Mouse (Mus musculus) spleen, postnatal 14 days (tissue): ENCODE results near the gene Kbtbd3.

Source experiments
- DNase-seq, 2 experiments: peaks; one replicate each; pipeline ENCODE4 v3.0.0; 2021 to 2022; ENCODE audit warnings: low spot score in 2 of 2

Kbtbd3 gene

DNA sequence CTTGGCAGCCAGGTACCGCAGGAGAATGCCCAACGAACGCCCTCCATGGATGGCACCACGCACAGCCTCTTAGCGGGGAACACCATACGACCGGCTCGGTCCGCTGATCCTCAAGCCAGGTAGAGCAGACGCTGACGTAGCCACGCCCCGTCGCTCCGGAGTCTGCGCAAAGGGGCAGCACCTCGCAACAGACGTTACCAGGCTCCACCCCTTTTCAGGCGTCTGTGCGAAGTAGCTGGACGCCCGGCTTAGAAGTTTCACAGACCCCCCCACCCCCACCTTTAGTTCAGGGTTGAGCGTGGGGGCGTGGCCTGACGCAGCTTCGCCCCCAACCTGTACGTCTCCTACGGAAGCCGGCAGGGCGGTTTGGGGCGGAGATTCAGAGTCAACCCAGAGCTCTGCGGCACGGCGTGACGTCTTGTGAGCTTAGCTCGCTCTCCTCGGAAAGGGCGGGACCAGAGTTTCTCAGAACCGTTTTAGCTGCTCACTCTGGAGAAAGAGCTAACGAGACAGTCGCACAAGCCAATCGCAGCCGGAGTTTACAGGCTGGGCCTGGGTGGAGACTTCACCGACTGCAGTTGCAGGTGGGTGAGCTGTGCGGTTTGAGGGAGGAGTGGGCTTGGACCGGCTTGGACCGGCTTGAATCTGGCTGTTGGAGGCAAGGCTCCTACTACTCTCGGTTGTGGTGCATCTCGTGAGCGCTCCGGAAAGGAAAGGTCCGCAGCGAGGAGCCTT is at the start of gene Kbtbd3, which contains the start of gene Aasdhppt:
Kbtbd3 (plus strand) TSS at position 483 of the 735 bp plus-strand sequence.
Aasdhppt (minus strand) TSS at position 121 of the 735 bp plus-strand sequence.
- peak; percentile 92 to 95 for DNase-seq

GRCm38 (mm10) chr9:4259841-4260745 is 49.5 kb upstream of the Kbtbd3 start:
- no peak for DNase-seq

DNA sequence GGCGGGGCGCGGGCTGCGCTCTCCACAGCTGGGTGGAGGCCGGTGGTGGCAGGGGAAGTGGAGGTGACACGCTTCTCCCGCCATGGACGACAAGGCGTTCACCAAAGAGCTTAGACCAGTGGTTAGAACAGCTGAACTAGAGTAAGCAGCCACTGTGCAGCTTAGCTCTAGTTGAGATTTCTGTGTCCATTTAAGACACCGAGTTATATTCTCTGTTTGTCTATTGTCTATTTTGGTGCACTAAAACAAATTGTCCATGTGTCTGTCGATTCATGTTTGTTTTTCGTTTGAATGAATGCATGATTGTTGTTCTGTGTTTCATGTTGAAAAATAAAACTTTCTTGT is 48.9 kb upstream of the Kbtbd3 start:
- DNase-seq: no peak

DNA sequence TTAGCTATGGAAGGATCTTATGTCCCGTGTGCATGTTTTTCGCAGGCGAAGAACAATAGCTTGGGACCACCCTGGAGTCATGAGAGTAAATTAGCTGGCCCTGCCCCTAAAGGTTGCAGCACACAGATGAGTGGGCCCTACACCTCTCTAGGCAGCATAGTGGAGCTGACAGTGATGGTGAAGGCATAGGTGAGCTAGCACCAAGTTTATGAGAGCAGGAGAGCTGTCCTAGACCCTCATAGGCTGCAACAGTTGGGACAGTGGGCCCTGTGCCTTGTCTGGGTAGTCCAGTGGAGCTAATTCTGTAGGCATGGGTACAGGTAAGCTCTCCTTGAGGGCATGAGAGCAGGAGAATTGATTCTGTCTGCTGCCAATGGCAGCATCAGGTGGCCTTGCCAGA is 42.8 kb upstream of the Kbtbd3 start:
- no peak for DNase-seq

DNA sequence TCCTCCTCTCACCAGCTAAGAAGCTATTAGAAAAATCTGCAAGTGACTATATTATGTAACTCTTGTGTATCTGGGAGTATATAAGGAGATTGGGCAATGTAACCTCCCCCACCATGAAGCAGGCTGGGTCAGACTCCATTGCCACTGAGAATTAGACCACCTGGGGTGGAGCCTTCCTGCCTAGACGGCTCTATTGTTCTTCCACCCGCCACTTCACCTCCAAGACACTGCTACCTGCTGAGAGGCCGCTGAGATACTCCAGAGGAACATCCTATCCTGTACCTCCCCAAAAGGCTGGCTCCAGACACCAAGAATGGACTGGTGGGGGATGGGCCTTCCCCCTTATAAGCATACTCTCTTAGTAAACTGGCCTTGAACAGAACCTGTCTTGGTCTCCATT is 25.8 kb upstream of the Kbtbd3 start:
- DNase-seq: no peak

GRCm38 (mm10) chr9:4300466-4300865 is 9.2 kb upstream of the Kbtbd3 start:
- no peak for DNase-seq

- DNase-seq: no peak
Measured at GRCm38 (mm10) chr9:4304867-4305266, 4.8 kb upstream of the Kbtbd3 start.

DNA sequence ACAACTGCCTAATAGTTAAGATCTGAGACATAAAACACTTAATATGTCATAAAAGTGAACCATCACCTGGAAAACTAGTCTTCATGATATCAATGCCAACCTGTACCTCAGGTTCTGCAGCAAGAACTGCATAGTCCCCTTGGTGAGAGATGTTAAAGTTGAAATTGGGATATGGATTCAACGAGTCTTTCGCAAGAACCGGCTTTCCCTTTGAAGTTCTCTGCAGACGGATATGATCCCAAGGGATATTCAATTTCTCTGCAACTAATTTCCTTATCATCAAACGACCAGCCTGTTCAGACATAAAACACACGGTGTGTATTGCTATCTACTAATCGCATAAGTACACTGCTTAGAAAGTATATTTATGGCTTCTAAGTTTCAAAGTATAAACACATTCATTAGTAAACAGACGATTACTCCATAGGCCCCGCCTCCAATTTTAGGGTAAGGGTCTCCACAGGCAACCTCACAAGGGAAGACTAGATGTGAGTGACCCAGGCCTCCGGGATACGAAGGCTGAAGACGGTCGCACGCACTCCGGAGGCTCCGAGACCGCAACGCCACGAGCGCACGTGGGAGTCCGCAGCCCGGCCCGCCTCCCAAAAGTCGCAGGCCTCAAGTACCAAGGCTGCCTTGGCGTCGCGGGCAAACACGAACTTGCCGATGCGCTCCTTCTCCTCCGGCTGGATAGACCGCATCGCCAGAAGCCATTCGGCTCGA is 844 bp upstream of the Kbtbd3 start:
- DNase-seq: no peak

DNA sequence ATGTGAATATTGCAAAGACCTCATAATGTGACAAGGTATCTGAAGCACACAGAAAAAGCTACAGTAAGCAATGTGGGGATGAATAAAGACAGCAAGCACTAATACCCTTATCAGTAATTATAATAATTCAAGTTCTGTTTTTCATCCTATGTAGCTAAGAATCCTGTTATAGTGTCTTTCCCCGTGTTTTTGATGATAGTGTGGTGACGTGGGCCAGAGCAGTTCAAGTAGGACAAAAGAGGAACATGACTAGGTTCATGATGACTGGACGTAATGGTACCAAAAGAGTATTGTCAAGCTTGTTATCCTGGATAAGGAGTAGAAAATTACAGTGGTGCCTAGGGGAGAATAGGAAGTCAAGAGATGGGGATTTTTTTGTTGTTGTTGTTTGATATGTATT is 1.1 kb downstream of the Kbtbd3 start:
- no peak for DNase-seq

DNA sequence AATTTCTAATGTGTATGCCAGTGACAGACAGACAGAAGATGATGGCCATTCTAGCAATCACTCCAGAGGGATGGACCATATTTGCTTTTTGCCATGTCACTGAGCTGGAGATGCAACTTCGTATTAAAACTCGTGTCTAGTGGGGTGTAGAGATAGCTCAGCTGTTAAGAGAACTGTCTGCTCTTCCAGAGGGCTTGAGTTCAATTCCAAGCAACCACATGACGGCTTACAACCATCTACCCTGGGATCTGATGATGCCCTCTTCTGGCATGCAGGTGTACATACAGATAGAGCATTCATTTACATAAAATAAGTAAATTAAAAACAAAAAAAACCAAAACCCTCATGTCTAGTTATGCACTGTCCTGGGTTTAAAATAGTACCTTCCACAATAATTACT is 1.5 kb downstream of the Kbtbd3 start:
- DNase-seq: no peak

GRCm38 (mm10) chr9:4313946-4314345 is 4.3 kb downstream of the Kbtbd3 start:
- DNase-seq: no peak

- DNase-seq: no peak
Measured at GRCm38 (mm10) chr9:4315746-4316145, 6.1 kb downstream of the Kbtbd3 start.

DNA sequence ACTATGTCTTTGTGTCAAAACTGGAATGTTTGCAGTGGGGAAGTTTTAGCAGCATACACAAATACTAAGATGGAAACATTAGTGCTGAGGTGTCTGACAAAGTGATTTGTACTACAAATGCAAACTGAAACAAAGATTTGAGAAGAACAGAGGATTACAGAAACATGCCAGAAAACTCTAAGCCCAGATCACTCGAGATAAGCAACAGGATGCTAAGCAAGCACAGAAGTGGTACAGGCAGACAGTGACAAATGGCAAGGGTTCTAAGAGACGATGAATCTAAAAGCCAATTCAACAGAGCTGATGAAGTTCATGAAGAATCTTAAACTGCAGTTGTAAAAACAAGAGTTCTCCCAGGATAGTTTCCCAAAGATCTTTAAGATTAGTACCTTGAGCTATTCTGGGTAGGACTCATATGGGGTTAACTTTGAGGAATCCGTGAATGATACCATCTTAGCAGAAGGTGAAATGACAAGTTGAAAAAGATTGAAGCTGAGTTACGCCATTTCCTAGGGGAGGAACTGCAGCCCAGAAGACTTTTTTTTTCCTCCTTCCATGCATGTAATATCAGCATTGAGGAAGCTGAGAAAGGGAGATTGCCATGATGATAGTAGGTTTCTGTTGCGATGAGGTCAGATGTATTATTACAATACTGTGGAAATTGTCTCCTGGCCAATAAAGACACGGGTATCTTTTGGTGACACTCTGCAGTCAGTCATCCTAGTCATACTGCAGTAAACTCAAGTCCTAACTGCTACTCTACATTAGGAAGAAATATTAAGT is 9.5 kb downstream of the Kbtbd3 start:
- no peak for DNase-seq

- DNase-seq: no peak
Measured at GRCm38 (mm10) chr9:4353163-4353562, 43.5 kb downstream of the Kbtbd3 start.

GRCm38 (mm10) chr9:4375828-4376639 is 66.4 kb downstream of the Kbtbd3 start, which contains the start of gene Msantd4:
TSS of gene Msantd4 (plus strand) at chr9:4376562.
- DNase-seq: peak; percentile 71 to 86

DNA sequence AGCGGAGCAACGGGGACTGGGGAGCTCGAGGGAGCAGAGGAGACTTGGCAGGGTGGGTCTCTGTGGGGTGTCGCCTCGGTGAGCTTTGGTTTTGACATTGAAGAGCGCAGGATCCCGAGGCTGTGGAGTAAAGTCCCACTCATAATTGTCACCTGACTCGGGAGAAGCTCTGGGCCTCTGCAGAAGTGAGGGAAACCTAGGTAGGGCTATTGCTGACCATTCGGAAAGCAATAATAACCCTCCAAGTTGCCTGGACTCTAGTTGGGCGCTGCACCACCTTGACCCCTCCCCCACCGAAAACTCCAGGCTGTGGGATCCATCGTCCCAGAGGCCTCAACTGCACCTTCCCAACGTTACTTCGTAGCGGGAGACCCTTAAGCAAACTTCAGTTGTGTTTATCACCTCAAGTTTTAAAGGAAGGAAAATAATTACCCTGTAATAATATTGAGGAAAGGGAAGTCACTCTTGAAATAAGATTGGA is 67.0 kb downstream of the Kbtbd3 start:
- no peak for DNase-seq
